Mouse (Mus musculus): ENCODE measurements at regions not wholly inside any gene's neighbourhood (a gene's known extent, or its start where the extent isn't known, plus 50 kb on each side); places are given as distances from the start of the nearest gene placed in this dataset.

DNA sequence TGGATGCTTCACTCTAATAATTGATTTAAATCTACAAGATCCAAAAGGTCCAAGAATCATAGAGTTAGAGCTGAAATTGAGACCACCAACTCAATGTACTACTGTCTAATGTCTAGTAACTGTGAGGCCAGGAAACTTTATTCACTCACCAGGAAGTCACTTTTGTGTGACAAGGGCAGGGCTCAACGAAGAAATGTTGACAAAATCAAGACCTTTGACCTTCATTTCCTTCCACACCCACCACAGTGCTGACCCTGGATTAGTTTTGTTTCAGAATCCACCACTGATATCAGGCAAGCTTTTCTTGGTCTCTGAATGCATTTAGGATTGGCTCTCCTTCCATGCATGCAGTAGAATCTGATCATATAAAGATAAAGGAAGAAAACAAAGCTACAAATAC is 487.5 kb upstream of the Gm26657 start:
- no peaks in the 10 kb centered on the region; the same call in 1 of the 2 replicates for H3K9me3 ChIP-seq
- no peaks in the 10 kb centered on the region for H3K36me3 ChIP-seq (replicated peaks; ENCODE audit: low read length)
- H3K4me1 ChIP-seq, result no peaks in the 10 kb centered on the region
- H3K4me3 ChIP-seq (replicated peaks), result no peak overlapping the region
- H3K27me3 ChIP-seq (replicated peaks), result no peaks in the 10 kb centered on the region
- TF ChIP-seq GATA1 (IDR thresholded peaks at IDR 0.05; ENCODE audit: borderline replicate concordance, low read length) (no peak), FLI1 (IDR thresholded peaks at IDR 0.05; ENCODE audit: low read length) (no peak)

DNA sequence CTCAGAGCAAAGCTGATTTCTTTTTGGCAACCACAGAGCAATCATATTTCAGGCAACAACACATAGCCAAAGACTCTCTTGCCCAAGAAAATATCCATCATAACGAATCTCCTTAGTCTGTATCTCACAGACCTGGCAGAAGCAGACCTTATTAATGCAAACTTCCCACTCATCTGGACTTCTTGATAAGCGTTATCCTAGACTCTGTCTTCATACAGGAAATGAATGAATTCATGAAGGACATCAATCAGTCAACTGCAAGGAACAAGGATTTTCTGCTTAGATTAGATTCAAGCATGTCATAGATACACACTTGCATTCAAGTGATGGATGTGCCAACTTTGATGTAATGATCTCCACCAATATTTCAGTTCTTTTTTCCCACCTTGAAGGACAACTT is 488.1 kb upstream of the Gm26657 start:
- no peak overlapping the region for H3K4me3 ChIP-seq (replicated peaks)
- H3K4me1 ChIP-seq, result no peaks in the 10 kb centered on the region
- TF ChIP-seq GATA1 (IDR thresholded peaks at IDR 0.05; ENCODE audit: borderline replicate concordance, low read length) (no peak), FLI1 (IDR thresholded peaks at IDR 0.05; ENCODE audit: low read length) (no peak)
- H3K9me3 ChIP-seq, result no peaks in the 10 kb centered on the region; the same call in 1 of the 2 replicates
- H3K27me3 ChIP-seq (replicated peaks), result no peaks in the 10 kb centered on the region
- no peaks in the 10 kb centered on the region for H3K36me3 ChIP-seq (replicated peaks; ENCODE audit: low read length)

DNA sequence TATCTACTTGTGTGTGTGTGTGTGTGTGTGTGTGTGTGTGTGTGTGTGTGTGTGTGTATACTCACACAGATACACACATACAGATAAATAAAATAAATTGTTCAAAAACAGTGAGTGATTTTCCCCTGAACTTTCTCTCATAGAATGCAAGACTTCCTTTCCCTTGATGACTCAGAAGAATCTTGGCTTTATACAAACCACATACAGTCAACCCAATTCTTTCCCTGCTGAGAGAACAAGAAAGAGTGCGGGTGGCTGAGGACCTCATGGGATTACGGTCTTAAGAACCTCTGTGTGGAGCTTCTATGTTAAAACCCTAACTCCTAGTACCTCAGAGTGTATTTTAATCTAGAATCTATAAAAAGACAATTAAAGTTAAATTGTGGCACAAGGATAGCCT is 489.3 kb upstream of the Gm26657 start:
- Histone ChIP-seq H3K27me3 (replicated peaks) (no peaks in the 10 kb centered on the region), H3K9me3 (no peaks in the 10 kb centered on the region; the same call in 1 of the 2 replicates), H3K36me3 (replicated peaks; ENCODE audit: low read length) (no peaks in the 10 kb centered on the region), H3K4me3 (replicated peaks) (no peak overlapping the region), H3K4me1 (no peaks in the 10 kb centered on the region)
- no peak for TF ChIP-seq GATA1 (IDR thresholded peaks at IDR 0.05; ENCODE audit: borderline replicate concordance, low read length)
- no peak for TF ChIP-seq FLI1 (IDR thresholded peaks at IDR 0.05; ENCODE audit: low read length)

DNA sequence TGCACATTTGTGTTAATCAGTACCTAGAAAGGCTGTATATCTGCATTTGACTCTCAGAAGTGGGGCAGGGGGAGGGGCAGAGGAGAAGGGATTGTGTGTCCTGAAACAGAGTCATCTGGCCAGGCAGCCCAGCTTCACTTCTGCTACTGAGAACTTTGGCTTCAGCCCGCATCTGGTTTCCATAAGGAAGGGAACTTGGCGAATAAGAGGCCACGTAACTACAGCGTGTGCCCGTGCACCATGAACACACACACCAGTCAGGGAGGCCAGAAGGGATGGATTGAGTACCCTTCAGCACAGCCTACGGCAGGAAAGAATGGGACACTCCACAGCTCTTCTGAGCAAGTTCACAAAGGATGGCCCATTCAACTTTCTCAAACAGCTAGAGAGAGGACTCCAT is 496.0 kb upstream of the Gm26657 start:
- Histone ChIP-seq H3K4me3 (replicated peaks) (no peak overlapping the region), H3K36me3 (replicated peaks; ENCODE audit: low read length) (no peaks in the 10 kb centered on the region), H3K4me1 (no peaks in the 10 kb centered on the region), H3K9me3 (no peaks in the 10 kb centered on the region), H3K27me3 (replicated peaks) (no peaks in the 10 kb centered on the region)
- no peak for TF ChIP-seq FLI1 (IDR thresholded peaks at IDR 0.05; ENCODE audit: low read length)
- no peak for TF ChIP-seq GATA1 (IDR thresholded peaks at IDR 0.05; ENCODE audit: borderline replicate concordance, low read length)

DNA sequence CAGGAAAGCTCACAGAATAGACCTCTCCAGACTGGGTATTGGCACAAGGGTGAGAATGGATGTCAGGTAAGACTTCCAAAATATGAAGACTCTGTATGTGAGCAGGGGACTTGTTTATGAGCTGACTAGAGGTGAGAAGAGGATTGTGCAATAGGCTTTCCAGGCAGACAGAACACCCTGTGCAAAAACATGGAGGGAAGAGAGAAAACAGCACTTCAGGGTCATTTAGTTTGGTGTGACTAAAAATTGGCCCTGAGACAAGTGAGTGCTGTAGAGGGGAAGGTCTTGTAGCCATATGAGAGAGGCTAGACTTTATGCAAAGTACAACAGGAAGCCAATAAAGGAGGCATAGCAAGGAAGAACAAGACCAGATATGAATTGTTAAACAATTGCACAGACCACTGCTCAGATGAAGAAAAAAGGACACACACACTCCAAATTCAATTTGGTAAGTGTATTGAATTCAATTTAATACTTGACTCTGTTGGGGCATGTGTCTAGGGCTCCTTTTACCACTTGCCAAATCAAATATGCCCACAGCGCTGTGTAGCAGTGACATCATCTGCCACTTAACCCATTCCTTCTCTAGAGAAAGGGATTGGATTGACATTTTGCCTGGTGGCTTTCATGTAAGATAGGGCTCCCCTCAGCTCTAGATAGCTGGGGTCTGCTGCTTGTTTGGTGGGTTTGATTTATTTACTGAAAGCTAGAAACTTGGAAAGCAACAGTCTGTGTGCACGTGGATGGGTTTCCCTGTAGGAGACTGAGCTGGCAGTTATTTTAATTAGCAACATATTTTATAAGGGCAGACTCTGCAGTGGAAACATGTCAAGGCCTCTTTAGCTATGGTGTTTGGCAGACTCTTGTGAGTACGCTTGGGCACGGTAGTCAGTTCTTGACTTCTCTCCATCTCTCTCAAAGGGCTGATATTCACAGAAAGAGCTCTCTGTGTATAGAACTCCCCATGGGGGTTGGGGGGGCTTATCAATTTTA is 501.1 kb upstream of the Gm26657 start:
- TF ChIP-seq FLI1 (IDR thresholded peaks at IDR 0.05; ENCODE audit: low read length), result no peak
- TF ChIP-seq GATA1 (IDR thresholded peaks at IDR 0.05; ENCODE audit: borderline replicate concordance, low read length), result no peak
- Histone ChIP-seq H3K4me1 (no peaks in the 10 kb centered on the region), H3K36me3 (replicated peaks; ENCODE audit: low read length) (no peaks in the 10 kb centered on the region), H3K4me3 (replicated peaks) (no peak overlapping the region), H3K27me3 (replicated peaks) (no peaks in the 10 kb centered on the region), H3K9me3 (no peaks in the 10 kb centered on the region)

DNA sequence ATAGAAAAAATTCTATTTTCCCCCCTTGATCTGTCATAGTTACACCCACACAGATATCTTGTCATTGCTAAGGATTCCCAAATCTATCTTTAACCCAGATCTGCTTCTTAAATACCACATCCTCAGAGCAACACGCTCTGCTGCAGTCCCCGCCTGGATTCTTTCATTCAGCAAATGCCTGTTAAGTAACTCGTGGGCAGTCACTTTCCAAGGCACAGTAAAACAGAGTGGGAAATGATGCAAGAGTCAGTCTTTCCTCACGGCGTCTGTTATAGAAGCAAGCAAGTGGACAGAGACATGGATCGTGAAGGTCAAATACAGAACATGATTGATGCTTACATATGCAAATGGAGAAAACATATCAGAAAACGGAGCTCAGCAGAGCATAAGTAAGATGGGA is 508.5 kb upstream of the Gm26657 start:
- TF ChIP-seq FLI1 (IDR thresholded peaks at IDR 0.05; ENCODE audit: low read length) (no peak), GATA1 (IDR thresholded peaks at IDR 0.05; ENCODE audit: borderline replicate concordance, low read length) (no peak)

DNA sequence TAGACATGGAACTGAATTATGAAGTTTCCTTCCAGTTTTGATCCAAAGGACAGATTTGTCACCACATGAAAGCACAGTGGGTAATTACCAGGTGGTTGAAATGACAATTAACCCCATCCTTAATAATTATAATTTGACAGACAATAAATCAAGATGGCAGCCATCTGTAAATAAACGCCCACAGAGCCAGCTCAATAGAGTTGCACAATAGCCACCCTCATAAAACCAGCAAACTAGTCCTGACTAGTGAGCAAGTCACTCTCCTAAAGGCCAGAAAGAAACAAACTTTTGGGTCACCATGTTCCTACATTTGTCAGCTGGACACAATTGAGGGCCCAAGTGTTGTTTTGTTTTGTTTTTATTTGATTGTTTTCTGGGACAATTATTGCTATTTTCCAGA is 509.4 kb upstream of the Gm26657 start:
- H3K36me3 ChIP-seq (replicated peaks; ENCODE audit: low read length), result no peaks in the 10 kb centered on the region
- no peak overlapping the region for H3K4me3 ChIP-seq (replicated peaks)
- H3K27me3 ChIP-seq (replicated peaks), result no peaks in the 10 kb centered on the region
- H3K9me3 ChIP-seq, result no peaks in the 10 kb centered on the region
- TF ChIP-seq FLI1 (IDR thresholded peaks at IDR 0.05; ENCODE audit: low read length), result no peak
- TF ChIP-seq GATA1 (IDR thresholded peaks at IDR 0.05; ENCODE audit: borderline replicate concordance, low read length), result no peak
- H3K4me1 ChIP-seq, result no peaks in the 10 kb centered on the region

More for the DNA sequence above, 508.5 kb upstream of the Gm26657 start:
- H3K4me1 ChIP-seq, result no peaks in the 10 kb centered on the region
- H3K4me3 ChIP-seq (replicated peaks), result no peak overlapping the region
- H3K27me3 ChIP-seq (replicated peaks), result no peaks in the 10 kb centered on the region
- no peaks in the 10 kb centered on the region for H3K9me3 ChIP-seq
- H3K36me3 ChIP-seq (replicated peaks; ENCODE audit: low read length), result no peaks in the 10 kb centered on the region

DNA sequence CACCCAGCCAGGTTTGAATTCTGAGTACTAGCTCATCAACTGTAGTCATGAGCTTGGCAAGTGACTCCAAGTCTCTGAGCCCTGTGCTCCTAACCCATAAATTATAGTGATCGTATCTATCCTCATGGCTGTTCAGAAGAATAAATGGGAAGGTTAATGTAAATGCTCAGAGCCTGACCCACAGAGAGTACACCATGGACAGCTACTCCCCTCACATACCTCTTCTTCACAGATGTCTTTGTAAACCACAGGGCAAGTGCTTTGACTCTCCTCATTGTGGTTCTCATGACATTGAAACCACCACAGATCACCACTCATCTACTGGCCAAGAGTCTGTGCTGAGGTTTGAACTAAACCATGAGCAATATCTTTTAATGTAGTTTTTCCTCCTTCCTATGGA is 513.4 kb upstream of the Gm26657 start:
- peaks cover 2% of the 10 kb centered on the region for H3K27me3 ChIP-seq (replicated peaks)
- H3K9me3 ChIP-seq, result no peaks in the 10 kb centered on the region
- no peaks in the 10 kb centered on the region for H3K36me3 ChIP-seq (replicated peaks; ENCODE audit: low read length)
- H3K4me3 ChIP-seq (replicated peaks), result no peak overlapping the region
- TF ChIP-seq GATA1 (IDR thresholded peaks at IDR 0.05; ENCODE audit: borderline replicate concordance, low read length), result no peak
- no peak for TF ChIP-seq FLI1 (IDR thresholded peaks at IDR 0.05; ENCODE audit: low read length)
- 0 out of 2 replicates have a peak, but pooled peaks cover 6% of the 10 kb centered on the region for H3K4me1 ChIP-seq

DNA sequence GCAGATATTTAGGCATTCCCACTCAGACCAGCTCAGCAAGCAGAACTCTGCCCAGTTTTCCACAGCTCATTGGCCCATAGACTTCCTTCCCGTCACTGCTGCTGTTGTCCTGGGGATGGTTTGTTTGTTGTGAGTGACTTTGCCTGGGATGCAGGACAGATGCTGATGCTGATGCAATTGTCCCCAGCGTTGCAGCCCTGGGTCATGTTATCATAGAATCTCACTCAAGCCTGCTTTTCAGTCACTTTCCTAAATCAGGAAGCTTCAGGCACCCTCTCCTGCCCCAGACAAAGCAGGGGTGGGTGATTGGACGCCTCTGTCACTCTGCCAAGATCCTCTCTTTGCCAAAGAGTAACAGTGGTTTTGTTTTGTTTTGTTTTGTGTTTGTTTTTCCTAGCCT is 515.3 kb upstream of the Gm26657 start:
- Histone ChIP-seq H3K36me3 (replicated peaks; ENCODE audit: low read length) (no peaks in the 10 kb centered on the region), H3K9me3 (no peaks in the 10 kb centered on the region), H3K4me3 (replicated peaks) (no peak overlapping the region), H3K27me3 (replicated peaks) (peaks cover 2% of the 10 kb centered on the region), H3K4me1 (0 out of 2 replicates have a peak, but pooled peaks cover 6% of the 10 kb centered on the region)
- TF ChIP-seq GATA1 (IDR thresholded peaks at IDR 0.05; ENCODE audit: borderline replicate concordance, low read length), result no peak
- no peak for TF ChIP-seq FLI1 (IDR thresholded peaks at IDR 0.05; ENCODE audit: low read length)
